Mouse (Mus musculus) adrenal gland, postnatal 25 days (tissue): Measurements from ENCODE around the gene Snrnp35. TPM values are rescaled to one million over a fixed set of nuclear protein-coding genes. Genes with fewer than 3 reads are reported as not detected.
A peak's percentile ranks its signal among the peaks of the same experiment; 100 is the strongest.

Experiments used
- DNase-seq: peaks from one replicate; pipeline ENCODE4 v3.0.0; 2021; ENCODE audit warnings: mixed read lengths
- total RNA-seq: library from RNA; stranded (reverse); gene quantifications from 2 replicates; pipeline ENCODE4 v1.2.3, GENCODE M21; 2021

Snrnp35 gene
- total RNA-seq, 1 experiment from 2014 or later = 20.7 TPM

DNA sequence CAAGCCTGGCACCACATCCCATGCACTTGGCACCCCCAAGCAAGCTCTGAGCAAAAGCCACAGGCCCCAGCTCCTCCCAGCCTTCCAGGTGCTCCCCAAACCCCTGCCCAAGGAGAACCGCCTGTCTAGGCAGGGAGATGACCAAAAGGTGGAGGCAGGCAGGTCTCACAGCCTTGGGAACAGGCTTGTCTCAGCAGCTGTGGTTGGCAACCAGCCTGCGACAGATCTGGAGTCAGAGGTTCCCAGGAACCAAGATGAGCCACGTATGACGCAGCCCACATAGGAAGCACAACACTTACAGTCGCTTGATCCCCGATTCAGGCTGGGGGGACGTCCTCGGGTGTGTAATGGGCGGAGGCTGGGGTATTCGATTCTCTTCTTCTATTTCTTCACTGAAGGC lies 18.6 kb downstream of the Snrnp35 start:
- DNase-seq = no peak

DNA sequence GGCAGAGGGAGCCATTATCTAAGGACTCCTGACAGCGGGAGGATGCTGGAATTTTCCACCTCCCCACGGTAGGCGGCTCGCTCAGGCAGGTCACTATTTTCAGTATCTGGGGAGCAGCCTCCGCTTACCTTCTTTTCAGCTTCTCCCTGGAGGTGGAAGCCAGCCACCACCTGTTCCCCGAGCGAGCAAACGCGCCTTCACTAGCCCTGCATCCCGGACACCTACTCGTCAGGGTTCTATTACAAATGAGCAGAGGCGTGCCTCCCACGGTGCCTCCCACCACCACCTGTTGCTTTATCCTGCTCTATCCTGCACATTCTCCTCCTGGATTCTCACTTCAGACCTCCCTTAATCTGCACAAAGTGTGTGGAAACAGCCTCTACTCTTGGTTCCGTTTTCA lies 20.8 kb downstream of the Snrnp35 start:
- DNase-seq = no peak

DNA sequence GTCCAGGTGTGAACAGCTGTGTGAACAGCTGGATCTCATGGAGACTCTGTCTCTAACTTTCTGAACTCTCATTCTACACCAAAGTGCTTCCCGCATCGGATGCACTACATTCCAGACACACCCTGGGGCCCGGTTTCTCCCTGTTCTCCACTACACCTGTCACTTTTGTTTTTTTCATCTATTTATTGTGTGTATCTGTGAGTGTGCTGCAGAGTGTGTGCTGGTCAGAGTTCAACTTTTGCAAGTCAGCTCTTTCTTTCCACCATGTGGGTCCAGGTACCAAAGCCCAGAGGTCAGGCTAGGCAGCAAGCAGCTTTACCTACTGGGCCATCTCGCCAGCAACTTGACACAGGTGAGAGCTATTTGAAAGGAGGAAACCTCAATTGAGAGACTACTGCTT lies 22.3 kb downstream of the Snrnp35 start:
- no peak for DNase-seq

DNA sequence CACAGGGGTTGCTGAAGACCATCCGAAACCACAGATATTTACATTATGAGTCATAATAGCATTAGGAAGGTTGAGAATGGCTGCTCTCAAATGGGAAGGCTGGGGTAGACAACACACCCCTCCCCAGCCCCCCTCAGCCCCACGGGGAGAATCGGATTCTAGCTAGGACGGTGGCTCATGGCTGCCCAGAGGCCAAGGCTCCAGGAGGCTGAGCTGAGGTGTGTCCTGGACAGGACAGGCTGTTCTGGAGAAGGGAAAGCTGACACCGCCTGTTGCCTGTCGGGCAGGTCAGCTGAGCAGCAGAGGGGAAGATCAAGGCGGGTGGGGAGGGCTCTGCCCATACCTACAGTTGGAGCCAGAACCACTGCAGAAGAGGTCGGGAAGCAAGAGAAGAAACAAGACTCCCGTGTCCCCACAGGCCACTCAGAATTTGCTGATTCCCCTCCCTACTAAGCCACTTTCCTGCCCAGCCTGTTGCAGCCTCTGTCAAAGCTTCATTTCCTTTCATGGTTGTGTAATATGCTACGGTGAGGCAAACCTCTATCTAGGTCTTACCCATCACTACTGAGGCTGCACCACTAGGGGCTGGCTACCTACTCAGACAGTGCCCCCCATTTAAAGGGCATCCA lies 23.9 kb downstream of the Snrnp35 start:
- no peak for DNase-seq

DNA sequence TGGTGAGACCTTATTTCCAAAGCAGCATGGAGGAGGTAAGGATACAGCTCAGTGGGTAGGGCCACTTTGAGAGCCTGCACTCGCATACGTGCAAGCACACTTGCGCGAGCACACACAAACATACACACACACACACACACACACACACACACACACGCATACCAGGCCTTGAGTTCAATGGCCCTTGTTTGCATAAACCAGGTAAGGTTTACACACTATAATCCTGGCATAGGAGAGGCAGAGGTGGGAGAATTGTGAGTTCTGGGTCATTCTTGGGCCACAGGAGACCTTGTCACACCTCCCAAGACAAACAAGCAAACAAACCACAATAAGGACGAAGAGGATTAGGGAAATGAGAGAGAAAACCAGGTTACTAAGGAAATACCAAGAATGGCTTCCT lies 26.3 kb downstream of the Snrnp35 start:
- no peak for DNase-seq

DNA sequence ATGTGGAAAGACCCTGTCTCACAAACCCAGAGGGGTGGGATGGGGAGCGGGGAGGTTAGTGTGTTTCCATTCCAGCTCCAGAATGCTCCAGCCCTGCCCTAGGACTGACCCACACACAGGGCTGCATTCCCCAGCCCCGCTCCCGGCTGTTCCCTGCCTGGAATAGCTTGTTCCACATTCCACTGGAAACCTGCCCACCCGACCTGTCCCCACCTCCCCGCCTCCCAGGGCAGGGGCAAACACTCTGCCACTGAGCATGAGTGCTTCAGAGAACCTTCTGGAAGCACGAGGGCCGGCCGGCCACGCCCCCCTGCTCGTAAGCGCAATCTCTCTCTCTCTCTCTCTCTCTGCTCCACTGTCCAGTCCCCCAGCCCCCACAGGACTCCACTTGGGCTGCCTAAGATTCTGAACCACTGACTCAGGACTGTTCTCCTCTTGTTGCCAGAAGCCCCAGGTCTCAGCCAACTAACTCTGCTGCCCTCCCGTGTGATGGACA lies 26.9 kb downstream of the Snrnp35 start:
- no peak for DNase-seq

DNA sequence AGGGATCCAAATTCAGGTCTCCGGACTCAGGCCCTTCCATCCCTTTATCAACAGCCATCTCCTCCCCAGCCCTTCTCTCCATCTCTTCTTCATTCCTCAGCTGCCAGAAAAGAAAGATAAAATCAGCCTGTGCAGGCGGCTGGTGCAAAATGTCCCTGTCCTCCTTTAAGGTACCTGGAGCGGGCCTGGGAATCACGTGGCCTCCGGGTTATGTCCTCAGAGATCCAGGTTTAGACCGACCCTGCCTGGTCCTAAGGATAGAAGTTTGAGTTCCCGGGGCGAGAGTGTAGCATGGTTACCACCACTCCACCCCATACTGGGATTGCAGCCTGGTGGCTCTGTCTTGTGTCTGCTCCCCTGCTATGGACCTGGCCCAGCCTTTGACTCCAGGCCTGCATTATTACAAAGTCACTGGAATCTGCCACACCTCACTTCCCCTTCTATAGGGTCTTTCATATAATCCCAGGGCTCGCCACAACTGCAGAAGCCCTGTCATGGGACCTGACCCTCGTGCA lies 27.7 kb downstream of the Snrnp35 start:
- no peak for DNase-seq

DNA sequence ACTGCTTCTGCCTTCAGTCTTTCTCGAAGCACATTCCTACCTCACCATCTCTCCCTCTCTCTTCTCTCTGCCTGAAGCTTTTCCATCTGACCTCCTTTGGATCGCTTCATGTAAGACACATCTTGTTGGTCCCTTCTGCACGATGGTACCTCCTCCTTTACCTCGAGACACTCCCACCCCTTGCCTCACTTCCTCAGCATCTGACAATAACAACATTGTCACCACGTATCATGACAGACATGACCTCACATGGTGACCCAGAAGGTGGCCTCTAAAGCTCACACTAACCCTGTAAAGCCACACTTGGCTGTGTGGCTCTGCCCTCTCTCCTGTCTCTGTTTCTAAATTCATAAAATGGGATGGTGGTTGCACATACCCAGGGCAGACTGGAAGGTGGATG lies 32.9 kb downstream of the Snrnp35 start:
- DNase-seq = no peak

DNA sequence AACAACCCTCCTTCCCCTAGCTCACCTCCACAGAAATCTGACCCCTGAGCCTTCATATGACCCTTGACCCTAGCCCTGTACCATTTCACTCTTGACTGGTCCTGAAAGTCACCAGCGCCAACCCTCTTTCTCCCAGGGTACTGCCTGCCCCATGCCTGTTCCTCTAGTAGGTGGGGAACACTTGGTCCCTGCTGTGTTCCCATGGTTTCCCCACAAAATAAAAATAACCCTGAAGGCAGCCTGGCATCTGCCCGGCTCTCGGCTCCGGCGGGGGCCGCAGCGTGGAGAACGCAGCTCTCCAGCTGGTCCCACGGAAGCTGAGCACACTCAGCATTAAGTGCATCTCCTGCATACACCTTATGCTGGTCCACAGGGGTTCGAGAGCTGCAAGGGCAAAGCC lies 35.7 kb downstream of the Snrnp35 start:
- DNase-seq = no peak

DNA sequence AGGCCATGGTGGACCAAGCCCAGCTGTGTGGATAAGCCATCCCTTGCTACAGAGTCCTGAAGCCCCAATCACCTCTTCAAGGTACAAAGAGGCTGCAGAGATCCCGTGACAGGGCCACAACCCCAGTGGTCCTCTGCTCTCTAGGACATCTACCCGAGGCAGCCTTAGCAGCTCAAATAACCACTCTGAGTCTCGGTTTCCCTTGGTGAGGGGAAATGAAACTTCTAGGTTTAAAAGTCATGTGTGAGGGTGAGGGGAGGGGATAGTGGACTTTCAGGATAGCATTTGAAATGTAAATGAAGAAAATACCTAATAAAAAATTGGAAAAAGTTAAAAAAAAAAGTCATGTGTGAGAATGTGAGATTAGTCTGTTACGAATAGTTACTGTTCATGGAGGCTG lies 38.7 kb downstream of the Snrnp35 start:
- no peak for DNase-seq

DNA sequence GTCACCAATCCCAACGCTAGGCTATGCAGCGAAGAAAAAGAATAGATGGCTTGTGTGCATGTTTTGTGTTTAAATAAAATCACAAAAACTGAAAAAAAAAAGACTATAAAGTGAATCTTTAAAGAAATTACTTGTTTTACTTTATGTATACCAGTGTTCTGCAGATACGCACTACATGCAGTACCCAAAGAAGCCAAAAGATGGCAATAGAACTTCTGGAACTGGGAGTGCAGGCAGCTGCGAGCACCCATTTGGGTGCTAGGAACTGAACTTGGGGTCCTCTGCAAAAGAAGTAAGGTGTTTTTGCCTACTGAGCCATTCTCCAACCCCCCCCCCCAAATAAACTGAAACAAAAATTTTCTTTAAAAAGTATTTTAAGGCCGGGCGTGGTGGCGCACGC lies 40.1 kb downstream of the Snrnp35 start:
- DNase-seq = no peak

DNA sequence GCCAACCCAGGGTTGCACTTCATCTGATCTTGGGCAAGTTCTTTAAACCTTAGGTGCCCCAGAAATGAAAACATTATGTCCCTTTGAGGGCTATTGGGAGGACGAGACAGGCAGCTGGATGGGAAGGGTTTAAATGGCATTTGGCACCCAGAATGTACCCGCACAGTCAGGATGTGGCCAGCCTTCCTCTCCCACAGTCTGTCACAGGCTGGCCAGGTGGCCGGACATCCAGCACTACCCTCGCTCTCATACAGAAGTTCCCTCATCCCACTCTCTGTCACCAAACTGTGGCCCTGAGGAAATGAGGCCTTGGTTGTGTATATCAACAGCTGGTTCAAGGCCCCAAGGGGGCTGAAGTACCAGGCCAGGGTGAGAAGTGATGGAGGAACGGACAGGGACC lies 42.0 kb downstream of the Snrnp35 start:
- no peak for DNase-seq

DNA sequence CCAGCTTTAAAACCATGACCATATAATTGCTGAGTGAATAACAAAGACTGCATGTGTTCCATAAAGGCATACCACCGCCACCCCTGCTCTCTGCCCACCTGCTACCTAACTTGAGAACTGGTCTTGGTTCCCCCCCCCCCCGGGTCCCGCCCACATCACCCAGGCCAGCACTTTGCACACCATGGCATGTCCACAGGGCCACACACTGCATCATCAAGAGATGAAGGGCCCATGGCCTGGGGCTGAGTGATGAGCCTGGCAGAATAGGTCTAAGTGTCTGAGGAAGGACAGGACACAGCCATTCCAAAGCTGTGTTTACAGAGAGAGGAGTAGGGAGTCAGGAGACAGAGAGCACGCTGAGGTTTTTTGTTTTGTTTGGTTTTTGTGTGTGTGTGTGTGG lies 45.4 kb downstream of the Snrnp35 start:
- no peak for DNase-seq

DNA sequence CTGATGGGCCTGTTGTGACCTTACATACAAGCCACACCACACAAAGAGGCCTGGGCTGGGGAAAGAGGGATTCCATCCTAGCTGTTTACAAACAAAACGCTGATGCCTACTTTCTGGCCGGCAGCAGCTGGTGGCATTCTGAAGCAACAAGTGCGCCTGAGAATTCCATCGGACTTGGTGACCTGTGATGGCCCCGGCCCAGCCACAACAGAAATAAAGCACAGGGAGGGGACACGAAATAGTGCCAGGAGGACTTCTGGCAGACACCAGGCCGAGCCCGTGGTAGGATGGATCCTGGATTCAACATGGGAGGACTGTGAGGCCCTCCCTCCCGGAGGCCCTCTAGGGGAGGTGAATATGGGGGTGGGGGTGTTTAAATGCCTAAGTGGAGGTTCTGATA lies 45.9 kb downstream of the Snrnp35 start:
- no peak for DNase-seq

DNA sequence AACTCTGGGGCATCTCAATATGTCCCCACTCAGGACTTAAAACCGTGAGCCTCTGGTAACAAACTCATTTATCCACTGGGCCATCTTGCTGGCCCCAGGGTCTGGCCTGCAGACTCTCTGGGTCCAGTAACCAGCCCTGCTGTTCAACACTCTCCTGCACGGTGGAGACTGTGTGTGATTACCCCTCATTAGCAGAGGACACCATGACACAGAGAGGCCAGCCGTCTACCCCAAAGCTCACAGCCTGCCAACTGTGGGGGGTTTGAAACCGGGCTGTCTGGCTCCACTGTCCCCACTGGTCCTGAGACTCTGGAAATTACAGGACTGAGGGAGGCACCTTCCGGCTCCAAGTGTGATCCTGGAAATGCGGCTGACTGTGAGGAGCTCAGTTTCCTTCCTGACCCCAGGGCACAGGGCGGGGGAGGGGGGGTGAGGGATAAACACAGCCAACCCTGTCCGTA lies 46.3 kb downstream of the Snrnp35 start:
- peak; percentile 16 for DNase-seq

DNA sequence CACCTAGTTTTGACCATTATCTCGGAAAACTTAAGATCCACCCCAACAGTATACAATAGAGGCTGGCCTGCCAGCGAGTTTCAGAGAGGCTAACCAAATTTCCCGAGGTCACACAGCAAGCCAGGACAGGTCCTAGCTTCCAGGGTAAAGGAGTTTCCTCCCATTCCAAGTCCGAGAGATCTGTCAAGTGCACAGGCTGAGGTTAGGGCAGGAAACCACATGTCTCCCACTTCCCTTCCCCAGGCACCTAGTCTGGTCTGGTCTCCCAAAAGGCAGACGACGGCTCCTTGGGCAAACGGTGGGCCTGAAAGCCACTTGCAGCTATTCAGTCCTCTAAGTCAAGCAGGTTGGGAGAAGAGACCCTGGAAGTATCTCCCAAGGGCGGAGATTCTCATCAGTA lies 46.8 kb downstream of the Snrnp35 start:
- DNase-seq = no peak

DNA sequence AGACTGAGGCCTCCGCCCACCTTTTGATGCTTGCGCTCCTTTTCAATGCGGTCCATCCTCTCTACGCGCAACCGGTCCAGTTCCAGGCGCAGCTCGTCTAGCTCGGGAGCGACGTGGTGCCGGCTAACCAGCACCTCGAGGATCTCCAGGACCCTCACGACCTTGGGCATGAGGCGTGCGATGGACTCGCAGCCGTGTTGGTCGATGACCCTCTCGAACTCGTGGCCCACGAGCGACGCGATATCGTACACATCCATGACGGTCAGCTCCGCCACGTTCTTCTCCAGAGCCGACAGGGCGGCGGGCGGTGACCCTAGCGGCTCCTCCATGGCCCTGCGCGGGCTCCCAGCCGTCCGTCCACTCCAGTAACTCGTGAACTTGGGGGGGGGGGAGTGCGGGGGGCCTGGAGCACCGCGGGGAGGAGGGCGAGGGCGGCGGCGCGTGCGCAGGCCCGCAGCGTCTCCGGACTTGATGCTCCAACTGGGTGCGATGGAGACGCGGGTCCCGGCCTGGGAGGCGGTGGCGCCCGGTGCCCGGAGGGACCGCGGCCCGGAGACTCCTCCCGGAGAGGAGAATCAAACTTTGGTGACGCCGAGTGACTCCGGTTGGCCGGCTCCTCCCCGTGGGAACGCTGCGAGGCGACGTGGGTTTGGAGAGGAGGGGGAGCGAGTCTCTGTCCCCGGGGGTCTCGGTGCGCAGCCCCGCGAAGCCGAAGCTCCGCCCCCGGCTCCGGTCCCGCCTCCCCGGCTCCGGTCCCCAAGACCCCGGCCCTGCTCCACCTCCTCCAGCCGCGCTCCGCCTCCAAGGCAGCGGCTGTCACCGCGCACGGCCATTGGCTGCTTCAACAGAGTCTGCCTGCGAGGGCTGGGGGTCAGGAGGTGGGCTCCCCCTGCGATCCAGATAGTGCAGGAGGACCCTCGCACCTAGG lies 48.0 kb downstream of the Snrnp35 start, which contains the start of gene Rilpl1:
Gene Rilpl1 (minus strand): TSS at position 737 of the 928 bp plus-strand sequence.
- DNase-seq = peak; percentile 86

DNA sequence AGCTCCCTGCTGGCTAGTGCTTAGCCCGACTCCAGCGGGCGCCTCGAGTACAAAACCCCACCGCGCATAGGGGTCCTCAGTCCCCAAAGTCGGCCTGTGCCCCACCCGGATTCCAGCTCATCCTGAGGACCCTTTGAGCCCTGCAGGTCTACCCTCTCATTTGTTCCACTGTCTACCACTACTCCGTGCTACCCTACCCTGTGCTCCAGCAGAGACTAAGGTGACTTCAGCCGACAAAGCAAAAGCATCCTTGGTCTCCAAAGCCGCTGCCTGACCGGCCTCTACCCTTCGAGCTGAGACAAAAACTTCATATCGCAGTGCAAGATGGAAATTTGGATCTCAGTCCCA lies 48.6 kb downstream of the Snrnp35 start:
- no peak for DNase-seq

DNA sequence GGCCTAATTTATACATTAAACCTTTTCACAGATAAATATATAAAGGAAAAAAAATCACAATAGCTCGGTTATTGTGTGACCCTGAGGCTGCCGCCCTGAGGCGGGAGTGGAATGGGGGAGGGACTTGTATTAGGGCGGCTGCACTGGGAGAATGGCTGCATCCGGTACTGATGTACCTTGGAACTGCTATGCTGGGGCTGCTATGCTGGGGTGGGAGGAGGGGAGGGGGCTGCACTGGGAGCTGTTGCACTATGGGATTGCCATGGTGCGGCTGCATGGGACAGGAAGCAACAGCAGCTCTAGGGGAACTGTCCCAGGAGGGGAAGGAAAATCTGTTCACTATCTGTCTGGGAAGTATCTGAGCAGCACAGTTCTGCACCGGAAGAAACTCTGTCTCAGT lies 49.5 kb downstream of the Snrnp35 start:
- DNase-seq = no peak

DNA sequence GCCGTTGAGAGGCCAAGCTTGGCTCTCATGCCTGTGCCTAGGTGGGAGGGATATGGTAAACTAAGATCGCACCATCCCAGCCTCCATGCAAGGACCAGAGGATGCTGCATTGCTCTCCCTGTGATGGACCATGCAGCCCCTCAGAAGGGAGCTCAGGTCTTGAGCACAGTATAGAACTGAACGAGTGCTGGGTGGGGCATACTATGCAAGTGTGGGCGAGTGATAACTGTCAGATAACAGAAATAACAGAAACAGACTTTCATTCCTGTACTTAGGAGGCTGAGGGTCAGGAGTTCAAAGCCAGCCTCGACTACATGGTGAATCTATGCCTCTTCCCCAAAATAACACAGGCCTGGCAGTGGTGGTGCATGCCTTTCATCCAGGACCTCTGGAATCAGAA lies 52.1 kb downstream of the Snrnp35 start:
- DNase-seq = no peak

DNA sequence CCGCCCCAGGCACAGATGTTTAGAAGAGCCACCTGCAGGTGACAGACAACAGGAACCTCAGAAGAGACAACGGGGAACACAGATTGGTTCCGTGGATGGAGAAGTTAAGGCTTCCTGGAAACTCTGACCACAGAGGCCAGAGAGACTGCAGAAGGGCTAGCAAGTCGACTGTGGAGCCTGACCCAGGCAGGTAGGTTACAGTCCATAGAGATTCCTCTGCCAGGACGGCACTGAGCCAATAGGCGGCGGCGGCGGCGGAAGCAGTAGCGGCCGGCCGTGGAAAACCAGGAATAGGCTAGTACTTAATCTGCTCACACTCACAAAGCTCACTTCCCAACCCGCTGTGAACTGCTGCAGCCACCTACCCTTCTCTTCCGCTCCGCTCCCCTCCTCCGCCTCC lies 53.8 kb downstream of the Snrnp35 start:
- DNase-seq = peak; percentile 57

DNA sequence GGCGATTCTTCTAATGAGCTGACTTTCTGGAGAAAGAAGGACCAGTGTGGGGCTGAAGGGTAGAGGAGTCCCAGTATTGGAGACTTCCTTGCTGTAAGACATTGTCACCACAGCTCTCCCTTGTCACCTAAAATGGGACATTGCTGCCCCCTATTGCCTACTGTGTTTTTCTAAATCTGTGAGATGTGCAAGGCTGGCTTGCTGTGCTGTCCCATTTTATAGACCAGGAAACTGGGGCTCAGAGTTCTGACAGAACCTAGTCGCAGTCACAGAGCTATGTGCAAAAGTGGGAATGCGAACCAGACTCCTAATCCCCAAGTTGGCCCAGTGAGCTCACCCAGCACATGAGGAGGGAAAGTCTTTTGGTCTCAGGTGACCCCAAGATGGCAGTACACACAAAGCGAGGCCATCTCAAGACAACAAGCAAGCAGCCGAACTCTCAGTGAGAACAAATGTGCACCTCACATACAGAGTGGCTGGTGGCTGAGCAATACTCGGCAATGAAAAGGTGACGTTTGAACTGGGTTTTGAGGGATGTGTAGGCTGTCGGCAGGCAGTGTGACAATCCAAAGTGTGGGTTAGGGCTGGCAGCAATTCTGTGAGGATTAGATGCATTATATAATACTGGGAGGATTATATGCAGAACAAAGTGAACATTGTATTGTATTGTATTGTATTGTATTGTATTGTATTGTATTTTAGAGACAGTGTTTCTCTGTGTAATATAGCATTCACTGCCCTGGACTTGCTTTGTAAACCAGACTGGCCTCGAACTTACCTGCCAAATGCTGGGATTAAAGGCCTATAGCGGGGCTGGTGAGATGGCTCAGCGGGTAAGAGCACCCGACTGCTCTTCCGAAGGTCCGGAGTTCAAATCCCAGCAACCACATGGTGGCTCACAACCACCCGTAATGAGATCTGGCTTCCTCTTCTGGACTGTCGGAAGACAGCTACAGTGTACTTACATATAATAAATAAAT lies 56.2 kb downstream of the Snrnp35 start:
- no peak for DNase-seq
